Mouse (Mus musculus): ENCODE data around the gene Pou3f3. TPM values are rescaled to one million over a fixed set of nuclear protein-coding genes. Genes with fewer than 3 reads are reported as not detected.

The Pou3f3 gene
- polyA plus RNA-seq, 1 experiment from 2014 or later, result 2.9 TPM

- H3K4me3 ChIP-seq (ENCODE audit: low read depth, low read length), result peak overlapping the region; percentile 63; the same call in 1 of the 2 replicates
- no peak for ATAC-seq (ENCODE audit: low read depth)
- no peak for DNase-seq (ENCODE audit: low spot score)
- H3K4me1 ChIP-seq (ENCODE audit: control insufficient read depth, insufficient read depth, low read length), result 0 out of 2 replicates have a peak, but pooled peaks cover 3% of the 10 kb centered on the region
- 0 out of 2 replicates have a peak overlapping the region, but pooled peaks have one; percentile 3 for H3K27ac ChIP-seq (replicated peaks; ENCODE audit: low read depth, low read length)
- no peaks in the 10 kb centered on the region for H3K9me3 ChIP-seq (ENCODE audit: control insufficient read depth, low read length)
- peak overlapping the region; percentile 31; the same call in 1 of the 2 replicates for H3K4me2 ChIP-seq (ENCODE audit: low read depth, low read length)
- peaks cover 82% of the 10 kb centered on the region for H3K27me3 ChIP-seq (replicated peaks; ENCODE audit: control insufficient read depth, insufficient read depth, low read length)
- H3K36me3 ChIP-seq (ENCODE audit: control insufficient read depth, insufficient read depth, low read length), result no peaks in the 10 kb centered on the region
- H3K9ac ChIP-seq (ENCODE audit: low read depth, low read length), result no peak overlapping the region; the same call in 1 of the 2 replicates
- 11% methylated on average over 1 of the region's 1 CpGs for WGBS
Observed at GRCm38 (mm10) chr1:42692221-42692620, 3.3 kb upstream of the Pou3f3 start.

- Histone ChIP-seq H3K4me1 (ENCODE audit: control insufficient read depth, insufficient read depth, low read length) (0 out of 2 replicates have a peak, but pooled peaks cover 3% of the 10 kb centered on the region), H3K9ac (ENCODE audit: low read depth, low read length) (peak overlapping the region; percentile 65), H3K9me3 (ENCODE audit: control insufficient read depth, low read length) (no peaks in the 10 kb centered on the region), H3K27ac (replicated peaks; ENCODE audit: low read depth, low read length) (peak overlapping the region; percentile 87), H3K36me3 (ENCODE audit: control insufficient read depth, insufficient read depth, low read length) (no peaks in the 10 kb centered on the region), H3K4me2 (ENCODE audit: low read depth, low read length) (peak overlapping the region; percentile 68), H3K27me3 (replicated peaks; ENCODE audit: control insufficient read depth, insufficient read depth, low read length) (peaks cover 82% of the 10 kb centered on the region), H3K4me3 (ENCODE audit: low read depth, low read length) (peak overlapping the region; percentile 63)
- WGBS, result 1% methylated on average over 21 of the region's 21 CpGs
- DNase-seq (ENCODE audit: low spot score), result peak; percentile 58
- ATAC-seq (ENCODE audit: low read depth), result no peak
Observed at GRCm38 (mm10) chr1:42693101-42693715, 2.4 kb upstream of the Pou3f3 start.

GRCm38 (mm10) chr1:42693852-42694251, 1.7 kb upstream of the Pou3f3 start:
- Histone ChIP-seq H3K9ac (ENCODE audit: low read depth, low read length) (peak overlapping the region; percentile 65), H3K4me2 (ENCODE audit: low read depth, low read length) (peak overlapping the region; percentile 68)

GRCm38 (mm10) chr1:42694290-42694664, 1.3 kb upstream of the Pou3f3 start:
- ATAC-seq (ENCODE audit: low read depth) (no peak), DNase-seq (ENCODE audit: low spot score) (peak; percentile 72)
- Histone ChIP-seq H3K36me3 (ENCODE audit: control insufficient read depth, insufficient read depth, low read length) (no peaks in the 10 kb centered on the region), H3K4me3 (ENCODE audit: low read depth, low read length) (peak overlapping the region; percentile 63), H3K4me2 (ENCODE audit: low read depth, low read length) (peak overlapping the region; percentile 68), H3K9me3 (ENCODE audit: control insufficient read depth, low read length) (no peaks in the 10 kb centered on the region), H3K4me1 (ENCODE audit: control insufficient read depth, insufficient read depth, low read length) (0 out of 2 replicates have a peak, but pooled peaks cover 3% of the 10 kb centered on the region), H3K27ac (replicated peaks; ENCODE audit: low read depth, low read length) (peak overlapping the region; percentile 87), H3K9ac (ENCODE audit: low read depth, low read length) (peak overlapping the region; percentile 65), H3K27me3 (replicated peaks; ENCODE audit: control insufficient read depth, insufficient read depth, low read length) (peaks cover 82% of the 10 kb centered on the region)
- WGBS, result 0% methylated on average over 20 of the region's 26 CpGs

More at GRCm38 (mm10) chr1:42693852-42694251, 1.7 kb upstream of the Pou3f3 start:
- Histone ChIP-seq H3K27ac (replicated peaks; ENCODE audit: low read depth, low read length) (peak overlapping the region; percentile 87), H3K4me1 (ENCODE audit: control insufficient read depth, insufficient read depth, low read length) (0 out of 2 replicates have a peak, but pooled peaks cover 3% of the 10 kb centered on the region), H3K36me3 (ENCODE audit: control insufficient read depth, insufficient read depth, low read length) (no peaks in the 10 kb centered on the region), H3K9me3 (ENCODE audit: control insufficient read depth, low read length) (no peaks in the 10 kb centered on the region), H3K4me3 (ENCODE audit: low read depth, low read length) (peak overlapping the region; percentile 63), H3K27me3 (replicated peaks; ENCODE audit: control insufficient read depth, insufficient read depth, low read length) (peaks cover 82% of the 10 kb centered on the region)
- WGBS, result under 1% methylated on average over 22 of the region's 22 CpGs
- DNase-seq (ENCODE audit: low spot score) (peak; percentile 80), ATAC-seq (ENCODE audit: low read depth) (no peak; the same call in 1 of the 2 replicates)

- Histone ChIP-seq H3K27ac (replicated peaks; ENCODE audit: low read depth, low read length) (peak overlapping the region; percentile 87), H3K27me3 (replicated peaks; ENCODE audit: control insufficient read depth, insufficient read depth, low read length) (peaks cover 80% of the 10 kb centered on the region)
Observed at GRCm38 (mm10) chr1:42694665-42695577, 647 bp upstream of the Pou3f3 start.

GRCm38 (mm10) chr1:42696371-42697031, 933 bp downstream of the Pou3f3 start:
- H3K9ac ChIP-seq (ENCODE audit: low read depth, low read length), result peak overlapping the region; percentile 76
- peak overlapping the region; percentile 68 for H3K4me2 ChIP-seq (ENCODE audit: low read depth, low read length)
- peak overlapping the region; percentile 63 for H3K4me3 ChIP-seq (ENCODE audit: low read depth, low read length)
- H3K9me3 ChIP-seq (ENCODE audit: control insufficient read depth, low read length), result no peaks in the 10 kb centered on the region
- H3K4me1 ChIP-seq (ENCODE audit: control insufficient read depth, insufficient read depth, low read length), result 0 out of 2 replicates have a peak, but pooled peaks cover 3% of the 10 kb centered on the region
- H3K36me3 ChIP-seq (ENCODE audit: control insufficient read depth, insufficient read depth, low read length), result no peaks in the 10 kb centered on the region
- ATAC-seq (ENCODE audit: low read depth) (no peak), DNase-seq (ENCODE audit: low spot score) (no peak)
- under 1% methylated on average over 34 of the region's 62 CpGs for WGBS
- peak overlapping the region; percentile 87 for H3K27ac ChIP-seq (replicated peaks; ENCODE audit: low read depth, low read length)
- H3K27me3 ChIP-seq (replicated peaks; ENCODE audit: control insufficient read depth, insufficient read depth, low read length), result peaks cover 80% of the 10 kb centered on the region

More at GRCm38 (mm10) chr1:42694665-42695577, 647 bp upstream of the Pou3f3 start:
- under 1% methylated on average over 48 of the region's 60 CpGs for WGBS
- Histone ChIP-seq H3K9ac (ENCODE audit: low read depth, low read length) (peak overlapping the region; percentile 65), H3K36me3 (ENCODE audit: control insufficient read depth, insufficient read depth, low read length) (no peaks in the 10 kb centered on the region), H3K9me3 (ENCODE audit: control insufficient read depth, low read length) (no peaks in the 10 kb centered on the region), H3K4me3 (ENCODE audit: low read depth, low read length) (peak overlapping the region; percentile 63), H3K4me1 (ENCODE audit: control insufficient read depth, insufficient read depth, low read length) (0 out of 2 replicates have a peak, but pooled peaks cover 3% of the 10 kb centered on the region), H3K4me2 (ENCODE audit: low read depth, low read length) (peak overlapping the region; percentile 68)
- DNase-seq (ENCODE audit: low spot score) (peak; percentile 56), ATAC-seq (ENCODE audit: low read depth) (peak; percentile 27)

- no peaks in the 10 kb centered on the region for H3K9me3 ChIP-seq (ENCODE audit: control insufficient read depth, low read length)
- H3K4me1 ChIP-seq (ENCODE audit: control insufficient read depth, insufficient read depth, low read length), result 0 out of 2 replicates have a peak, but pooled peaks cover 3% of the 10 kb centered on the region
- H3K36me3 ChIP-seq (ENCODE audit: control insufficient read depth, insufficient read depth, low read length), result no peaks in the 10 kb centered on the region
- no CpG with 5 or more reads among the region's 58 CpGs for WGBS
- peak overlapping the region; percentile 63 for H3K4me3 ChIP-seq (ENCODE audit: low read depth, low read length)
- ATAC-seq (ENCODE audit: low read depth) (no peak), DNase-seq (ENCODE audit: low spot score) (no peak)
- peak overlapping the region; percentile 76 for H3K9ac ChIP-seq (ENCODE audit: low read depth, low read length)
- peaks cover 80% of the 10 kb centered on the region for H3K27me3 ChIP-seq (replicated peaks; ENCODE audit: control insufficient read depth, insufficient read depth, low read length)
- H3K4me2 ChIP-seq (ENCODE audit: low read depth, low read length), result peak overlapping the region; percentile 68
- peak overlapping the region; percentile 87 for H3K27ac ChIP-seq (replicated peaks; ENCODE audit: low read depth, low read length)
Observed at GRCm38 (mm10) chr1:42697321-42697755, 1.8 kb downstream of the Pou3f3 start.

Data from embryonic facial prominence, embryonic 14.5 days (tissue).